In genomic region chr5:146652874-146653273, GRCm38 (mm10) we compare ENCODE assay signal across 19 mouse cellular contexts.
DNase-seq lines count a peak whose midpoint lies in the region; ATAC-seq and TF ChIP-seq lines count a peak whose summit lies in the region.
"Had no signal": no experiment of that assay in that cellular context is flagged by ENCODE, and none has a peak within 500 bp of the region (broad histone marks: within the 10 kb centered on the region; RNA-seq: fewer than 3 reads in every experiment).

No protein-coding gene starts in this region.

- H3K4me3 ChIP-seq in hindbrain, embryonic 11.5 days (ENCODE audit: low read depth, low read length): no peak overlapping the region
- H3K4me3 ChIP-seq in hindbrain, embryonic 16.5 days (ENCODE audit: low read length): no peak overlapping the region
- no peak overlapping the region for H3K4me3 ChIP-seq in macrophage (ENCODE audit: inconsistent target)
- H3K4me3 ChIP-seq in layer of hippocampus, adult 2 months: no peak overlapping the region
- H3K4me3 ChIP-seq: embryonic facial prominence, embryonic 10.5 days; embryonic facial prominence, embryonic 12.5 days; forebrain, embryonic 12.5 days; forebrain, embryonic 15.5 days had no signal

- no peaks in the 10 kb centered on the region for H3K79me2 ChIP-seq in macrophage (ENCODE audit: inconsistent target)

- ATAC-seq in hindbrain, embryonic 11.5 days (ENCODE audit: low FRiP score): peak; percentile 63
- no peak for ATAC-seq in hindbrain, embryonic 16.5 days
- ATAC-seq in common myeloid progenitor, adult 5-6 weeks (replicated peaks; ENCODE audit: low read depth, poor library complexity, severe bottlenecking): peak; percentile 19; the same call in 1 of the 2 replicates
- ATAC-seq: forebrain, embryonic 15.5 days; forebrain, postnatal 0 days had no signal

- TF ChIP-seq CTCF in brain, embryonic 14.5 days (IDR thresholded peaks at IDR 0.05; ENCODE audit: borderline replicate concordance, extremely low read depth, insufficient read depth, insufficient read length): no peak
- TF ChIP-seq CTCF in layer of hippocampus, adult 2 months (conservative IDR thresholded peaks at IDR 0.05): no peak

- H3K9me3 ChIP-seq in hindbrain, embryonic 11.5 days (ENCODE audit: control insufficient read depth, low read length): no peaks in the 10 kb centered on the region
- H3K9me3 ChIP-seq in hindbrain, embryonic 16.5 days (ENCODE audit: control insufficient read depth, low read length): no peaks in the 10 kb centered on the region
- H3K9me3 ChIP-seq: embryonic facial prominence, embryonic 10.5 days; embryonic facial prominence, embryonic 12.5 days; forebrain, embryonic 12.5 days; forebrain, embryonic 15.5 days had no signal

- H3K4me2 ChIP-seq in hindbrain, embryonic 11.5 days (replicated peaks; ENCODE audit: low read depth, low read length): no peak overlapping the region
- H3K4me2 ChIP-seq in hindbrain, embryonic 16.5 days (ENCODE audit: low read length): no peak overlapping the region
- H3K4me2 ChIP-seq: embryonic facial prominence, embryonic 12.5 days; forebrain, embryonic 12.5 days; forebrain, embryonic 15.5 days had no signal

- DNase-seq in hindbrain, embryonic 11.5 days (ENCODE audit: low spot score): no peak
- DNase-seq in brain, embryonic 14.5 days (ENCODE audit: low read depth): peak; percentile 57
- DNase-seq in layer of hippocampus, adult 2 months (ENCODE audit: low spot score in 2 of 2): no peak
- no peak for DNase-seq in layer of hippocampus, postnatal 25 days (ENCODE audit: extremely low spot score in 1 of 2, low spot score in 1 of 2)
- DNase-seq: adrenal gland, adult 2 months; adrenal gland, postnatal 10 days; adrenal gland, postnatal 25 days; cerebellum, adult 11-12 months; cerebellum, adult 2 months; cerebellum, adult 9-10 months; cerebellum, postnatal 14 days; forebrain, postnatal 0 days had no signal

- no peak overlapping the region for H3K27ac ChIP-seq in hindbrain, embryonic 11.5 days (ENCODE audit: low read depth, low read length)
- no peak overlapping the region for H3K27ac ChIP-seq in hindbrain, embryonic 16.5 days (ENCODE audit: low read depth, low read length)
- peak overlapping the region; percentile 95 for H3K27ac ChIP-seq in macrophage
- H3K27ac ChIP-seq in layer of hippocampus, adult 2 months: no peak overlapping the region
- H3K27ac ChIP-seq: embryonic facial prominence, embryonic 10.5 days; embryonic facial prominence, embryonic 12.5 days; forebrain, embryonic 12.5 days; forebrain, embryonic 15.5 days had no signal

- WGBS in hindbrain, embryonic 11.5 days: 24% methylated on average over 5 of the region's 5 CpGs
- 14% methylated on average over 5 of the region's 5 CpGs for WGBS in hindbrain, embryonic 16.5 days
- 28% methylated on average over 5 of the region's 5 CpGs for WGBS in macrophage (ENCODE audit: missing documents)

- no peaks in the 10 kb centered on the region for H3K36me3 ChIP-seq in hindbrain, embryonic 11.5 days (ENCODE audit: control insufficient read depth, insufficient read depth, low read length)
- no peaks in the 10 kb centered on the region for H3K36me3 ChIP-seq in hindbrain, embryonic 16.5 days (ENCODE audit: control insufficient read depth, insufficient read depth, low read length)
- no peaks in the 10 kb centered on the region for H3K36me3 ChIP-seq in macrophage (ENCODE audit: inconsistent target)
- H3K36me3 ChIP-seq: embryonic facial prominence, embryonic 10.5 days; embryonic facial prominence, embryonic 12.5 days; forebrain, embryonic 12.5 days; forebrain, embryonic 15.5 days had no signal

- H3K27me3 ChIP-seq in hindbrain, embryonic 11.5 days (ENCODE audit: control insufficient read depth, insufficient read depth, low read length): 0 out of 2 replicates have a peak, but pooled peaks cover 2% of the 10 kb centered on the region
- no peaks in the 10 kb centered on the region for H3K27me3 ChIP-seq in hindbrain, embryonic 16.5 days (replicated peaks; ENCODE audit: control insufficient read depth, insufficient read depth, low read length)
- H3K27me3 ChIP-seq: embryonic facial prominence, embryonic 12.5 days; forebrain, embryonic 15.5 days had no signal

- no peak for TF ChIP-seq POLR2A in brain, embryonic 14.5 days (IDR thresholded peaks at IDR 0.05; ENCODE audit: borderline replicate concordance, extremely low read depth, insufficient read depth, insufficient read length, poor library complexity, severe bottlenecking)

- H3K4me1 ChIP-seq in hindbrain, embryonic 11.5 days (replicated peaks; ENCODE audit: control insufficient read depth, insufficient read depth, low read length): no peaks in the 10 kb centered on the region
- H3K4me1 ChIP-seq in hindbrain, embryonic 16.5 days (ENCODE audit: control insufficient read depth, insufficient read depth, low read depth, low read length): no peaks in the 10 kb centered on the region
- H3K4me1 ChIP-seq: embryonic facial prominence, embryonic 12.5 days had no signal

- H3K9ac ChIP-seq in hindbrain, embryonic 11.5 days (ENCODE audit: low read depth, low read length): no peak overlapping the region
- H3K9ac ChIP-seq in hindbrain, embryonic 16.5 days (ENCODE audit: low read depth, low read length): no peak overlapping the region
- H3K9ac ChIP-seq: embryonic facial prominence, embryonic 12.5 days; forebrain, embryonic 12.5 days; forebrain, embryonic 15.5 days; forebrain, postnatal 0 days had no signal
